Mouse (Mus musculus) forebrain, embryonic 10.5 days (tissue): ENCODE results near the gene Bbs9. TPM values are rescaled to one million over a fixed set of nuclear protein-coding genes. Genes with fewer than 3 reads are reported as not detected.

Source experiments
- DNase-seq: peaks from one replicate; pipeline ENCODE4 v3.0.0-alpha.2; 2017; ENCODE audit warnings: low spot score; ENCODE audit errors: extremely low spot score
- H3K27ac ChIP-seq: fragments of 300-500 bp; sonication (generic); 2 replicates; pipeline ENCODE4 v1.5.1; 2016; ENCODE audit warnings: mild to moderate bottlenecking
- H3K27me3 ChIP-seq: fragments of 300-500 bp; sonication (generic); 2 replicates; pipeline ENCODE4 v1.6.1; 2016; ENCODE audit warnings: mild to moderate bottlenecking; ENCODE audit not compliant: poor library complexity, severe bottlenecking
- H3K36me3 ChIP-seq: fragments of 300-500 bp; sonication (generic); replicated peaks from 2 replicates; pipeline ENCODE4 v1.6.1; 2016; ENCODE audit warnings: mild to moderate bottlenecking, moderate library complexity
- H3K4me1 ChIP-seq: fragments of 300-500 bp; sonication (generic); 2 replicates; pipeline ENCODE4 v1.6.1; 2016
- H3K4me3 ChIP-seq: fragments of 300-500 bp; sonication (generic); 2 replicates; pipeline ENCODE4 v1.5.1; 2016; ENCODE audit warnings: mild to moderate bottlenecking, moderate library complexity
- H3K9me3 ChIP-seq: fragments of 300-500 bp; sonication (generic); 2 replicates; pipeline ENCODE4 v1.6.1; 2016; ENCODE audit warnings: mild to moderate bottlenecking, moderate library complexity
- WGBS: fragments of 180-500 bp; shearing (Covaris S2); methylation state at CpG from one replicate; pipeline ENCODE4 v1.1.7; 2016; 5-methylcytosine and 5-hydroxymethylcytosine counted together
- polyA plus RNA-seq: library from polyadenylated mRNA; unstranded; fragments of >200 nt; fragmentation: Nextera tagmentation; extraction: Ambion mirVana; gene quantifications from 2 replicates; pipeline ENCODE4 v1.2.1, GENCODE M21; 2016

The Bbs9 gene
- polyA plus RNA-seq, 1 experiment from 2014 or later, result 14.6 TPM

- Histone ChIP-seq H3K9me3 (no peaks in the 10 kb centered on the region), H3K27me3 (no peaks in the 10 kb centered on the region), H3K4me3 (no peak overlapping the region), H3K4me1 (no peaks in the 10 kb centered on the region), H3K36me3 (no peaks in the 10 kb centered on the region), H3K27ac (no peak overlapping the region)
- 91% methylated on average over 8 of the region's 8 CpGs for WGBS
- DNase-seq, result no peak
Observed at GRCm38 (mm10) chr9:22665155-22665554, 189.6 kb downstream of the Bbs9 start.

GRCm38 (mm10) chr9:22672937-22673336, 197.4 kb downstream of the Bbs9 start:
- no peaks in the 10 kb centered on the region for H3K36me3 ChIP-seq
- H3K27me3 ChIP-seq, result no peaks in the 10 kb centered on the region
- WGBS, result 93% methylated on average over 2 of the region's 2 CpGs
- no peak for DNase-seq
- H3K4me1 ChIP-seq, result 0 out of 2 replicates have a peak, but pooled peaks cover 2% of the 10 kb centered on the region
- no peak overlapping the region for H3K27ac ChIP-seq
- no peak overlapping the region for H3K4me3 ChIP-seq
- no peaks in the 10 kb centered on the region for H3K9me3 ChIP-seq

GRCm38 (mm10) chr9:22677132-22677829, 201.8 kb downstream of the Bbs9 start:
- no peak for DNase-seq
- 92% methylated on average over 7 of the region's 7 CpGs for WGBS
- H3K4me3 ChIP-seq, result no peak overlapping the region
- no peaks in the 10 kb centered on the region for H3K9me3 ChIP-seq
- H3K36me3 ChIP-seq, result no peaks in the 10 kb centered on the region
- no peak overlapping the region for H3K27ac ChIP-seq
- no peaks in the 10 kb centered on the region for H3K27me3 ChIP-seq
- 0 out of 2 replicates have a peak, but pooled peaks cover 4% of the 10 kb centered on the region for H3K4me1 ChIP-seq

- Histone ChIP-seq H3K4me1 (0 out of 2 replicates have a peak, but pooled peaks cover 4% of the 10 kb centered on the region), H3K9me3 (no peaks in the 10 kb centered on the region), H3K27ac (no peak overlapping the region), H3K4me3 (no peak overlapping the region), H3K36me3 (no peaks in the 10 kb centered on the region), H3K27me3 (no peaks in the 10 kb centered on the region)
- 84% methylated on average over 4 of the region's 4 CpGs for WGBS
- no peak for DNase-seq
Observed at GRCm38 (mm10) chr9:22677997-22678396, 202.5 kb downstream of the Bbs9 start.

DNA sequence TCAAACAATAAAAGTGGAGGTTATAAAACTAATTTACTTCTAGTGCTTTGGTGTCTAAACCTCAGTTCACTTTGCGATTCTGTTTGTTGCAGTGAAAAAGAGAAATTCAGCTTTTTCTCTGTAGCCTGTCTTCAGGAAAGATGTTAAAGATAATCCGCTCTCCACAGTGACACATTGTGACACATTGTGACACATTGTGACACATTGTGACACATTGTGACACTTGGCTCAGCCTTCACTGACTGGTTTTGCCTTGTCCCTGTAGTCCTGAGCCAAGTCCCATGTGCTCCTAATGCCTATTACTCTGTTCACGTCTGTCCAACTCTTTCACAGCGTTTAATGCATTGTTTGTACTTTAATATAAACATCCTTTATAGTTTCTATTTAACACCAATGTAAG, 203.0 kb downstream of the Bbs9 start:
- no peaks in the 10 kb centered on the region for H3K36me3 ChIP-seq
- no peak overlapping the region for H3K4me3 ChIP-seq
- 0 out of 2 replicates have a peak, but pooled peaks cover 4% of the 10 kb centered on the region for H3K4me1 ChIP-seq
- DNase-seq, result no peak
- H3K27me3 ChIP-seq, result no peaks in the 10 kb centered on the region
- 90% methylated on average over 4 of the region's 4 CpGs for WGBS
- H3K9me3 ChIP-seq, result no peaks in the 10 kb centered on the region
- no peak overlapping the region for H3K27ac ChIP-seq

GRCm38 (mm10) chr9:22679485-22679884, 204.0 kb downstream of the Bbs9 start:
- H3K9me3 ChIP-seq, result no peaks in the 10 kb centered on the region
- 0 out of 2 replicates have a peak, but pooled peaks cover 4% of the 10 kb centered on the region for H3K4me1 ChIP-seq
- H3K27me3 ChIP-seq, result no peaks in the 10 kb centered on the region
- WGBS, result 90% methylated on average over 4 of the region's 4 CpGs
- H3K4me3 ChIP-seq, result no peak overlapping the region
- H3K36me3 ChIP-seq, result no peaks in the 10 kb centered on the region
- no peak for DNase-seq
- H3K27ac ChIP-seq, result no peak overlapping the region

GRCm38 (mm10) chr9:22680031-22680430, 204.5 kb downstream of the Bbs9 start:
- 0 out of 2 replicates have a peak, but pooled peaks cover 4% of the 10 kb centered on the region for H3K4me1 ChIP-seq
- no peaks in the 10 kb centered on the region for H3K36me3 ChIP-seq
- no peak for DNase-seq
- no peaks in the 10 kb centered on the region for H3K27me3 ChIP-seq
- H3K9me3 ChIP-seq, result no peaks in the 10 kb centered on the region
- no peak overlapping the region for H3K27ac ChIP-seq
- no peak overlapping the region for H3K4me3 ChIP-seq
- 92% methylated on average over 12 of the region's 12 CpGs for WGBS

- WGBS, result 91% methylated on average over 1 of the region's 1 CpGs
- Histone ChIP-seq H3K4me3 (no peak overlapping the region), H3K27me3 (no peaks in the 10 kb centered on the region), H3K9me3 (no peaks in the 10 kb centered on the region), H3K27ac (no peak overlapping the region), H3K4me1 (0 out of 2 replicates have a peak, but pooled peaks cover 4% of the 10 kb centered on the region), H3K36me3 (no peaks in the 10 kb centered on the region)
- no peak for DNase-seq
Observed at GRCm38 (mm10) chr9:22680484-22680883, 205.0 kb downstream of the Bbs9 start.

- Histone ChIP-seq H3K27ac (no peak overlapping the region), H3K4me3 (no peak overlapping the region), H3K27me3 (no peaks in the 10 kb centered on the region), H3K4me1 (no peaks in the 10 kb centered on the region), H3K9me3 (no peaks in the 10 kb centered on the region), H3K36me3 (no peaks in the 10 kb centered on the region)
- DNase-seq, result no peak
- WGBS, result 85% methylated on average over 3 of the region's 3 CpGs
Observed at GRCm38 (mm10) chr9:22683786-22684185, 208.3 kb downstream of the Bbs9 start.

- Histone ChIP-seq H3K4me1 (peaks cover 7% of the 10 kb centered on the region), H3K36me3 (no peaks in the 10 kb centered on the region), H3K27ac (no peak overlapping the region), H3K9me3 (no peaks in the 10 kb centered on the region), H3K4me3 (no peak overlapping the region), H3K27me3 (no peaks in the 10 kb centered on the region)
- no peak for DNase-seq
- WGBS, result 88% methylated on average over 6 of the region's 6 CpGs
Observed at GRCm38 (mm10) chr9:22686765-22687472, 211.4 kb downstream of the Bbs9 start.

GRCm38 (mm10) chr9:22690234-22690633, 214.7 kb downstream of the Bbs9 start:
- no peak overlapping the region for H3K27ac ChIP-seq
- 55% methylated on average over 7 of the region's 7 CpGs for WGBS
- no peak overlapping the region for H3K4me3 ChIP-seq
- H3K36me3 ChIP-seq, result no peaks in the 10 kb centered on the region
- no peaks in the 10 kb centered on the region for H3K9me3 ChIP-seq
- H3K4me1 ChIP-seq, result peaks cover 7% of the 10 kb centered on the region
- no peak for DNase-seq
- no peaks in the 10 kb centered on the region for H3K27me3 ChIP-seq

DNA sequence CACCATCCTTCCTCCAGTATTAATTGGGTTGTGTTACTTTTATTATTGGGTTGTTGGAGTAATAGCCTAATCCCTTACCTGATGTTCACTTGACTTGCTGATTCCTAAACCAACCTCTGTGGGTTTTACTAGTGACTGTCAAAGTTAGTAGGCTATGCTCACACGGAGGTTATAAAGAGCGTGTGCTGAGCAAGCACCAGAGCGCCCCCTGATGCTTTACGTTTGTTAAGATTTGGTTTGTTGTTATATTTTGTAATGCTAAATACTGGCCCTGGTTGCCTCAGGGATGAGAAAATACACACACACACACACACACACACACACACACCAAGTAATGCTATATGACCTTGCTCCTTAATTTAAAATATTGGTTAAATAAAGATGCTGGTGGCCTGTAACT, 219.9 kb downstream of the Bbs9 start:
- DNase-seq, result no peak
- Histone ChIP-seq H3K4me3 (no peak overlapping the region), H3K27me3 (no peaks in the 10 kb centered on the region), H3K27ac (no peak overlapping the region), H3K36me3 (no peaks in the 10 kb centered on the region), H3K9me3 (peaks cover 4% of the 10 kb centered on the region; the same call in 1 of the 2 replicates), H3K4me1 (peaks cover 10% of the 10 kb centered on the region)
- WGBS, result 93% methylated on average over 4 of the region's 4 CpGs

GRCm38 (mm10) chr9:22696809-22697374, 221.4 kb downstream of the Bbs9 start:
- no peak for DNase-seq
- H3K27me3 ChIP-seq, result no peaks in the 10 kb centered on the region
- H3K27ac ChIP-seq, result no peak overlapping the region
- peaks cover 9% of the 10 kb centered on the region for H3K4me1 ChIP-seq
- 89% methylated on average over 7 of the region's 7 CpGs for WGBS
- H3K36me3 ChIP-seq, result no peaks in the 10 kb centered on the region
- H3K4me3 ChIP-seq, result no peak overlapping the region
- peaks cover 4% of the 10 kb centered on the region; the same call in 1 of the 2 replicates for H3K9me3 ChIP-seq
